Comparison of ENCODE assay signal across 26 mouse cellular contexts in genomic region chr2:160476181-160476580, GRCm38 (mm10).
"Had no signal": no experiment of that assay in that cellular context is flagged by ENCODE, and none has a peak within 500 bp of the region (broad histone marks: within the 10 kb centered on the region; RNA-seq: fewer than 3 reads in every experiment).

No protein-coding gene starts in this region.

- DNase-seq: cerebellum, adult 8-10 months; cerebellum, adult 9-10 months; cerebellum, adult 9-11 months; cerebellum, postnatal 10 days; cerebellum, postnatal 14 days; cerebellum, postnatal 25 days; cerebellum, postnatal 36 days; embryo, embryonic 11 days; gastrocnemius, adult 2 months; gastrocnemius, postnatal 10 days; gastrocnemius, postnatal 14 days; gastrocnemius, postnatal 25 days; gastrocnemius, postnatal 36 days; heart, adult 11 months; heart, adult 18-20 months; heart, adult 2 months had no signal

- H3K36me3 ChIP-seq: embryonic facial prominence, embryonic 10.5 days; embryonic facial prominence, embryonic 12.5 days; embryonic facial prominence, embryonic 13.5 days; embryonic facial prominence, embryonic 15.5 days; forebrain, embryonic 10.5 days; forebrain, embryonic 15.5 days had no signal

- H3K9ac ChIP-seq: embryonic facial prominence, embryonic 12.5 days; embryonic facial prominence, embryonic 13.5 days; embryonic facial prominence, embryonic 15.5 days; forebrain, embryonic 13.5 days; forebrain, embryonic 15.5 days had no signal

- H3K4me2 ChIP-seq: embryonic facial prominence, embryonic 12.5 days; embryonic facial prominence, embryonic 13.5 days; embryonic facial prominence, embryonic 15.5 days; forebrain, embryonic 13.5 days; forebrain, embryonic 15.5 days had no signal

- H3K27me3 ChIP-seq: embryonic facial prominence, embryonic 12.5 days; embryonic facial prominence, embryonic 13.5 days; embryonic facial prominence, embryonic 15.5 days; forebrain, embryonic 13.5 days; forebrain, embryonic 15.5 days had no signal

- H3K9me3 ChIP-seq: embryonic facial prominence, embryonic 10.5 days; embryonic facial prominence, embryonic 12.5 days; embryonic facial prominence, embryonic 13.5 days; embryonic facial prominence, embryonic 15.5 days; forebrain, embryonic 10.5 days; forebrain, embryonic 13.5 days; forebrain, embryonic 15.5 days had no signal

- H3K27ac ChIP-seq: embryonic facial prominence, embryonic 10.5 days; embryonic facial prominence, embryonic 12.5 days; embryonic facial prominence, embryonic 13.5 days; embryonic facial prominence, embryonic 15.5 days; forebrain, embryonic 10.5 days; forebrain, embryonic 13.5 days; forebrain, embryonic 15.5 days; gastrocnemius, adult 2 months; heart, adult 2 months had no signal

- ATAC-seq: forebrain, embryonic 13.5 days; forebrain, embryonic 14.5 days; forebrain, embryonic 15.5 days; forebrain, embryonic 16.5 days had no signal

- H3K4me3 ChIP-seq: embryonic facial prominence, embryonic 10.5 days; embryonic facial prominence, embryonic 12.5 days; embryonic facial prominence, embryonic 13.5 days; embryonic facial prominence, embryonic 15.5 days; erythroblast, embryonic 14.5 days; forebrain, embryonic 10.5 days; forebrain, embryonic 13.5 days; forebrain, embryonic 15.5 days; gastrocnemius, adult 2 months; heart, adult 2 months had no signal

- H3K4me1 ChIP-seq: forebrain, embryonic 13.5 days; forebrain, embryonic 15.5 days had no signal
